Mouse (Mus musculus): ENCODE data around the gene Fzd7. TPM values are rescaled to one million over a fixed set of nuclear protein-coding genes. Genes with fewer than 3 reads are reported as not detected.

Gene Fzd7
- polyA plus RNA-seq (2014; fragmentation: Nextera tagmentation; extraction: Ambion mirVana): 21.7 and 22.7 TPM in 2 replicates

DNA sequence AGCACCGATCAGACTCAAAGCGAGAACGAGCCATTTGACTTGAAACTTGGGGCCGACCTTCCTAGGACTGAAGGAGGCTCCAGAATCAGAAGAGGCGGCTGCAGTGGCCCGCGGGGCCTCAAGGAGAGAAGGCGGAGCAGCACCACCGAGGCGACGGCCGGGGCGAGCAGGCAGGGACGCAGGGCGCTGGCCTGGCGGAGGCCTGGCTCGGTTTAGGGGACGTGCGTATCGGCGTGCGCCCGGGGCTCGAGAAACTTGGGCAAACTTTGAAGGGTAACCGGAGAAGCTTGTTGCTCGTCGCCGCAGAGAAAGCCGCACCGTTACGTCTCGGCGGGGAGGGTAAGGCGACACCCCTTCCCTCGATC lies at the start of gene Fzd7:
Fzd7 (plus strand) TSS at position 94 of the 365 bp plus-strand sequence.
- Histone ChIP-seq H3K27me3 (ENCODE audit: insufficient read depth, low read length) (no peaks in the 10 kb centered on the region), H3K4me2 (peak within 1 kb of the TSS; percentile 93), H3K36me3 (ENCODE audit: insufficient read depth) (peaks cover 30% of the 10 kb centered on the region), H3K9ac (peak within 1 kb of the TSS; percentile 94), H3K27ac (ENCODE audit: low read depth) (peak within 1 kb of the TSS; percentile 99), H3K9me3 (ENCODE audit: low read depth, low read length) (no peaks in the 10 kb centered on the region), H3K4me1 (ENCODE audit: insufficient read depth) (peaks cover 11% of the 10 kb centered on the region), H3K4me3 (ENCODE audit: low read depth, low read length) (peak within 1 kb of the TSS; percentile 85)
- WGBS: under 1% methylated on average over 35 of the region's 35 CpGs
- peak; percentile 25 for ATAC-seq (ENCODE audit: insufficient read depth)
- TF ChIP-seq CTCF (IDR thresholded peaks at IDR 0.05; ENCODE audit: low read depth): no peak
- DNase-seq: no peak

DNA sequence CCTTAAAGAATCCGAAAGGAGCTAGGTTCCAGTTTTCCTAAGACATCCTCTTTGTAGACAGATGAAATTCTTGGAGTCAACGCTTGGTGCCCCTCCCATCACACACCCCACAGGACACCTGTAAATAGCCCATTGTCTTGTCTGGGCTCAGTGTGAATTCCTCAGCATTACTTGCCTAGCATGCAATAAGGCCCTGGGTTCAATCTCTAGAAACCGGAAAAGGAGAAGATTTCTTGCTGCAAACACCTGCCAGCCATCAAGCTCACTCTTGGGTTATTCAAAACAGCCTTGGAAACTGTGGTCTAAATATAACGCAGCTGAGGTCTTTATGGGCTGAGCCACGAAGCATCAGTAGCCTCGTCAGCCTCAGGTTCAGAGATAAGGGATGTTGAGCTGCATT lies 48.9 kb upstream of the Fzd7 start:
- Histone ChIP-seq H3K4me3 (ENCODE audit: low read depth, low read length) (no peak overlapping the region), H3K27ac (ENCODE audit: low read depth) (peak overlapping the region; percentile 15; the same call in 1 of the 2 replicates), H3K27me3 (ENCODE audit: insufficient read depth, low read length) (no peaks in the 10 kb centered on the region), H3K4me2 (no peak overlapping the region), H3K4me1 (ENCODE audit: insufficient read depth) (peaks cover 3% of the 10 kb centered on the region; the same call in 1 of the 2 replicates), H3K9me3 (ENCODE audit: low read depth, low read length) (no peaks in the 10 kb centered on the region), H3K9ac (no peak overlapping the region), H3K36me3 (ENCODE audit: insufficient read depth) (no peaks in the 10 kb centered on the region)
- no peak for ATAC-seq (ENCODE audit: insufficient read depth)
- DNase-seq: no peak
- 44% methylated on average over 6 of the region's 6 CpGs for WGBS
- no peak for TF ChIP-seq CTCF (IDR thresholded peaks at IDR 0.05; ENCODE audit: low read depth)

- Histone ChIP-seq H3K9me3 (ENCODE audit: low read depth, low read length) (no peaks in the 10 kb centered on the region), H3K4me3 (ENCODE audit: low read depth, low read length) (no peak overlapping the region), H3K4me2 (no peak overlapping the region), H3K27ac (ENCODE audit: low read depth) (no peak overlapping the region; the same call in 1 of the 2 replicates), H3K4me1 (ENCODE audit: insufficient read depth) (peaks cover 3% of the 10 kb centered on the region; the same call in 1 of the 2 replicates), H3K27me3 (ENCODE audit: insufficient read depth, low read length) (no peaks in the 10 kb centered on the region), H3K36me3 (ENCODE audit: insufficient read depth) (no peaks in the 10 kb centered on the region), H3K9ac (no peak overlapping the region)
- DNase-seq (peak; percentile 82), ATAC-seq (ENCODE audit: insufficient read depth) (peak; percentile 74)
- no peak for TF ChIP-seq CTCF (IDR thresholded peaks at IDR 0.05; ENCODE audit: low read depth)
- WGBS: 40% methylated on average over 3 of the region's 3 CpGs
These were observed 48.2 kb upstream of the Fzd7 start for GRCm38 (mm10) chr1:59434071-59434470.

- H3K4me3 ChIP-seq (ENCODE audit: low read depth, low read length): no peak overlapping the region
- no peak overlapping the region for H3K27ac ChIP-seq (ENCODE audit: low read depth)
- DNase-seq (no peak), ATAC-seq (ENCODE audit: insufficient read depth) (no peak)
- no peak overlapping the region for H3K9ac ChIP-seq
- WGBS: 82% methylated on average over 5 of the region's 5 CpGs
- no peaks in the 10 kb centered on the region for H3K36me3 ChIP-seq (ENCODE audit: insufficient read depth)
- H3K9me3 ChIP-seq (ENCODE audit: low read depth, low read length): no peaks in the 10 kb centered on the region
- H3K4me2 ChIP-seq: no peak overlapping the region
- H3K4me1 ChIP-seq (ENCODE audit: insufficient read depth): peaks cover 3% of the 10 kb centered on the region; the same call in 1 of the 2 replicates
- no peaks in the 10 kb centered on the region for H3K27me3 ChIP-seq (ENCODE audit: insufficient read depth, low read length)
- TF ChIP-seq CTCF (IDR thresholded peaks at IDR 0.05; ENCODE audit: low read depth): no peak
These were observed 47.0 kb upstream of the Fzd7 start for GRCm38 (mm10) chr1:59435270-59435669.

DNA sequence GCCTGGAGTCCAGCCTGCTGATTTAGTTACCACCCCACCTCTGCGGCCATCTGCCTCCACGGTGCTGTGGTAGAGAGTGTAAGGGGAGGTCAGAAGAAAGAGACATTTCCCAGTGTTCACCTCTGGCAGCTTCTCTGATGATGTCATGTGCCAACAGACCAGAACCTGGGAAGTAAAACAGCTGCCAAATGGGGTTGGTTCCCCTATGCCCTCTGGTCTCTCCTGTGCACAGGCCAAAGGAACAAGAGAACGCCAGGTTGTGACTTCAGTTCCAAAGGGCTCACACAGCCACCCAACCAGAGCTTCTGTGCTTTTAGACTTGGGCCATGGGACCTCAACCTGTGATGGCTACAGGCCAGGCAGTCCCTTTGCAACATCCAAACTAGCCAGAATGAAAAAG lies 45.9 kb upstream of the Fzd7 start:
- no peak overlapping the region for H3K4me3 ChIP-seq (ENCODE audit: low read depth, low read length)
- H3K9me3 ChIP-seq (ENCODE audit: low read depth, low read length): no peaks in the 10 kb centered on the region; the same call in 1 of the 2 replicates
- H3K36me3 ChIP-seq (ENCODE audit: insufficient read depth): no peaks in the 10 kb centered on the region
- no peak overlapping the region for H3K9ac ChIP-seq
- DNase-seq: no peak
- peaks cover 3% of the 10 kb centered on the region; the same call in 1 of the 2 replicates for H3K4me1 ChIP-seq (ENCODE audit: insufficient read depth)
- no peak overlapping the region for H3K4me2 ChIP-seq
- no peak for ATAC-seq (ENCODE audit: insufficient read depth)
- H3K27ac ChIP-seq (ENCODE audit: low read depth): no peak overlapping the region
- 69% methylated on average over 3 of the region's 3 CpGs for WGBS
- no peaks in the 10 kb centered on the region for H3K27me3 ChIP-seq (ENCODE audit: insufficient read depth, low read length)
- no peak for TF ChIP-seq CTCF (IDR thresholded peaks at IDR 0.05; ENCODE audit: low read depth)

DNA sequence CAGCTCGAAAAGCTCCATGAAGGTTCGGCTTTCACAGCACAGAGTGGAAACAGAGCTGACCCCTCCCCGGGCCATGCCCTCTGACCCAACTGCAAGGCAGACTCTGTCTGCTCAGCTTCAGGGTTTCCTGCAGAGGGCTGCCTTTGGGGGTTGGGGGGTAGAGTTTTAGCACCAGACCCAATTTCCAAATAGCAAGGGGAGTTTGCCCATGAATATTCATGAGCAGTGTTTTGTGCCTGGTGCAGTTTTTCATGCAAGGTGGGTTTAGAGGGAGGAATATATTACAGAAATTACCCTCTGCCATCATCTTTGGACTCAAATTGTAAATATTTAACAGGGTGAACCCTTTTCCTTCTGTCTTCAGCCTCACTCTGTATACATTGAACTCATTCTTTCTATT lies 44.3 kb upstream of the Fzd7 start:
- Histone ChIP-seq H3K4me3 (ENCODE audit: low read depth, low read length) (no peak overlapping the region), H3K4me1 (ENCODE audit: insufficient read depth) (peaks cover 3% of the 10 kb centered on the region; the same call in 1 of the 2 replicates), H3K27me3 (ENCODE audit: insufficient read depth, low read length) (no peaks in the 10 kb centered on the region), H3K4me2 (no peak overlapping the region), H3K9ac (no peak overlapping the region), H3K36me3 (ENCODE audit: insufficient read depth) (no peaks in the 10 kb centered on the region), H3K9me3 (ENCODE audit: low read depth, low read length) (no peaks in the 10 kb centered on the region; the same call in 1 of the 2 replicates), H3K27ac (ENCODE audit: low read depth) (no peak overlapping the region)
- 42% methylated on average over 3 of the region's 3 CpGs for WGBS
- ATAC-seq (ENCODE audit: insufficient read depth) (no peak), DNase-seq (no peak)
- TF ChIP-seq CTCF (IDR thresholded peaks at IDR 0.05; ENCODE audit: low read depth): no peak

DNA sequence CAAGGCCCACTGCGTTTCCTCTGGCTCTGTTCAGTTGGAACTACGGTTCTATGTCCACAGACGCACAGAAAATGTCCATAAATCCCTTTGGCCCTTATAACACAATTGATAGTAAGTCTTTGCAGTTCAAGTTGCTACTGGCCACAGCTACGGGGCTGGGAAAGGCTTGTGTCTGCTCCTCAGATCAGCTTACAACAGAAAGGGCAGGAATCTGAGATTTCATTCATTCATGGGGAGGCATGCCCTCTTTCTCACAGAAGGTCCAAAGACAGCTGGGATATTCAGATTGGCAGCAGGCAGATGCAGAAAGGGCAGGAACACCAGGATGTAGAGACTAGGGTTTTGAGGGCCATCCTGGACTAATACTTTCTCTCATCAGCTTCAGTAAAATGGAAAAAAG lies 43.9 kb upstream of the Fzd7 start:
- no peaks in the 10 kb centered on the region for H3K27me3 ChIP-seq (ENCODE audit: insufficient read depth, low read length)
- no peak for TF ChIP-seq CTCF (IDR thresholded peaks at IDR 0.05; ENCODE audit: low read depth)
- no peak overlapping the region for H3K4me3 ChIP-seq (ENCODE audit: low read depth, low read length)
- WGBS: 51% methylated on average over 4 of the region's 4 CpGs
- ATAC-seq (ENCODE audit: insufficient read depth) (no peak), DNase-seq (no peak)
- H3K4me1 ChIP-seq (ENCODE audit: insufficient read depth): peaks cover 3% of the 10 kb centered on the region; the same call in 1 of the 2 replicates
- H3K27ac ChIP-seq (ENCODE audit: low read depth): no peak overlapping the region
- no peaks in the 10 kb centered on the region; the same call in 1 of the 2 replicates for H3K9me3 ChIP-seq (ENCODE audit: low read depth, low read length)
- H3K36me3 ChIP-seq (ENCODE audit: insufficient read depth): no peaks in the 10 kb centered on the region
- no peak overlapping the region for H3K4me2 ChIP-seq
- H3K9ac ChIP-seq: no peak overlapping the region
